Mouse (Mus musculus) kidney, embryonic 15.5 days (tissue): ENCODE measurements around the gene Oasl1. TPM values are rescaled to one million over a fixed set of nuclear protein-coding genes. Genes with fewer than 3 reads are reported as not detected.
A peak's percentile ranks its signal among the peaks of the same experiment; 100 is the strongest.
"Not testable (repeated sequence)": the region's sequence is repeated elsewhere in the genome, so short reads cannot be mapped to it uniquely, and the experiment has no call there.

Source experiments
- ATAC-seq: fragments of 200-750 bp; cut with Nextera tagmentation; replicated peaks from 2 replicates; pipeline ENCODE4 v1.8.0; 2017; ENCODE audit warnings: moderate TSS enrichment; ENCODE audit not compliant: low FRiP score
- H3K27ac ChIP-seq: fragments of 300-500 bp; sonication (generic); 2 replicates; pipeline ENCODE4 v1.5.1; 2015; ENCODE audit warnings: mild to moderate bottlenecking, inconsistent platforms
- H3K27me3 ChIP-seq: fragments of 300-500 bp; sonication (generic); 2 replicates; pipeline ENCODE4 v1.6.1; 2015; ENCODE audit warnings: inconsistent platforms
- H3K36me3 ChIP-seq: fragments of 300-500 bp; sonication (generic); 2 replicates; pipeline ENCODE4 v1.6.1; 2015; ENCODE audit warnings: inconsistent platforms
- H3K4me1 ChIP-seq: fragments of 300-500 bp; sonication (generic); 2 replicates; pipeline ENCODE4 v1.6.1; 2015; ENCODE audit warnings: inconsistent platforms
- H3K4me2 ChIP-seq: fragments of 300-500 bp; sonication (generic); 2 replicates; pipeline ENCODE4 v1.6.1; 2015; ENCODE audit warnings: moderate library complexity, mild to moderate bottlenecking, inconsistent platforms
- H3K4me3 ChIP-seq: fragments of 300-500 bp; sonication (generic); replicated peaks from 2 replicates; pipeline ENCODE4 v1.5.1; 2015; ENCODE audit warnings: mild to moderate bottlenecking, inconsistent platforms
- H3K9ac ChIP-seq: fragments of 300-500 bp; sonication (generic); 2 replicates; pipeline ENCODE4 v1.6.1; 2015; ENCODE audit warnings: mild to moderate bottlenecking, inconsistent platforms
- H3K9me3 ChIP-seq: fragments of 300-500 bp; sonication (generic); replicated peaks from 2 replicates; pipeline ENCODE4 v1.6.1; 2016; ENCODE audit warnings: inconsistent platforms
- WGBS: fragments of 180-500 bp; shearing (Covaris S2); methylation state at CpG from one replicate; pipeline ENCODE4 v1.1.7; 2015; ENCODE audit warnings: mixed read lengths; 5-methylcytosine and 5-hydroxymethylcytosine counted together
- polyA plus RNA-seq: library from polyadenylated mRNA; unstranded; fragments of >200 nt; fragmentation: Nextera tagmentation; extraction: Ambion mirVana; gene quantifications from 2 replicates; pipeline ENCODE4 v1.2.1, GENCODE M21; 2015

Gene Oasl1
- polyA plus RNA-seq, 1 experiment from 2014 or later = 2.0 TPM

DNA sequence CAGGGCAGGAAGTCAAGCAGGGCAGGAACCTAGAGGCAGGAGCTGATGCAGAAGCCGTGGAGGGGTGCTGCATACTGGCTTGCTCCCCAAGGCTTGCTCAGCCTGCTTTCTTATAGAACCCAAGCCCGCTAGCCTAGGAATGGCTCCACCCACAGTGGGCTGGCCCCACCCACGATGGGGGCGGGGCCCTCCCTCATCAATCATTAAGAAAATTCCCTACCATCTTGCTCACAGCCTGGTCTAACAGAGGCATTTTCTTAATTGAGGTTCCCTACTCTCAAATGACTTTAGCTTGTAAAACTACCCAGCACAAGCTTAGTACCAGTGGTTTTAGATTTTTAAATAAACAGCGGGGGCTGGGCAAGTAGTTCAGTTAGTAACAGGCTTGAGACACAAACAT lies 8.6 kb downstream of the Oasl1 start:
- Histone ChIP-seq H3K9me3 (no peaks in the 10 kb centered on the region), H3K4me2 (no peak overlapping the region), H3K4me1 (peaks cover 8% of the 10 kb centered on the region), H3K9ac (no peak overlapping the region), H3K27ac (no peak overlapping the region), H3K4me3 (no peak overlapping the region), H3K27me3 (no peaks in the 10 kb centered on the region), H3K36me3 (no peaks in the 10 kb centered on the region)
- no peak for ATAC-seq
- 56% methylated on average over 5 of the region's 5 CpGs for WGBS

DNA sequence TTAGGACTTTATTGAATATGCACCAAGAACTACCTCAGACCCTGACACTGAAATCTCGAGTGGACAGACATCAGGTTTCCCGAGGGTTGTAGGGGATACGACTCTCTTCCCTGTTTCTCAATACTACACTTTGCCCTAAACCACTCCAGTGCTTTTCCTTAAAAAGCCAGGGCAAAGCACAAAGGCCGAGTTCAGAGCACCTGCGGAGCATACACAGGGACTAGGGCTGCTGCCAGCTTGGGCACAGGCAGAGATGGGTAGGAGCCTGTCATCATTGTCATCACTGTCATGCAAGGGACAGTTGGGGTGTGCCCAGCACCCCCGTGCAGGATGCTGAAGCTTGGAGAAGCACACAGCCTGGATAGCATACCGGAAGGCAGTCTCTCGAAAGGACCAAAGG lies 10.2 kb downstream of the Oasl1 start:
- Histone ChIP-seq H3K4me1 (0 out of 2 replicates have a peak, but pooled peaks cover 2% of the 10 kb centered on the region), H3K4me2 (no peak overlapping the region), H3K27ac (no peak overlapping the region), H3K27me3 (no peaks in the 10 kb centered on the region), H3K9ac (no peak overlapping the region), H3K36me3 (no peaks in the 10 kb centered on the region), H3K9me3 (no peaks in the 10 kb centered on the region), H3K4me3 (no peak overlapping the region)
- ATAC-seq = no peak
- WGBS = 84% methylated on average over 8 of the region's 8 CpGs

DNA sequence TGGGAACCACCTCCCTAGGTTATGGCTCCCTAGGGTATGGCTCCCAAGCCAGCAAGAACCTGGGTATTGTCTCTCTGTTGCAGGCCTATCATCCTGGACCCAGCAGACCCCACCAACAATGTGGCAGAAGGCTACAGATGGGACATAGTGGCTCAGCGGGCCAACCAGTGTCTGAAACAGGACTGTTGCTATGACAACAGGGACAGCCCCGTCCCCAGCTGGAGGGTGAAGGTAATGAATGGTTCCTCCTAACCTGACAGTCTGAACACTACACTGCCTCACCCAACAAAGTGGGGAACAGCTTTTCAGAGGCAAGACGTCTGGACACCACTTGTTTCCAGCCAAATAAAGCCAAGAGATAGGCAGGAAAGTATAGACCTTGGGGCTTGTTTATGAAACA lies 12.8 kb downstream of the Oasl1 start:
- H3K4me2 ChIP-seq = no peak overlapping the region
- no peaks in the 10 kb centered on the region for H3K27me3 ChIP-seq
- no peaks in the 10 kb centered on the region for H3K4me1 ChIP-seq
- ATAC-seq = no peak
- 19% methylated on average over 3 of the region's 3 CpGs for WGBS
- no peaks in the 10 kb centered on the region for H3K9me3 ChIP-seq
- no peak overlapping the region for H3K27ac ChIP-seq
- no peak overlapping the region for H3K9ac ChIP-seq
- no peak overlapping the region for H3K4me3 ChIP-seq
- no peaks in the 10 kb centered on the region for H3K36me3 ChIP-seq

DNA sequence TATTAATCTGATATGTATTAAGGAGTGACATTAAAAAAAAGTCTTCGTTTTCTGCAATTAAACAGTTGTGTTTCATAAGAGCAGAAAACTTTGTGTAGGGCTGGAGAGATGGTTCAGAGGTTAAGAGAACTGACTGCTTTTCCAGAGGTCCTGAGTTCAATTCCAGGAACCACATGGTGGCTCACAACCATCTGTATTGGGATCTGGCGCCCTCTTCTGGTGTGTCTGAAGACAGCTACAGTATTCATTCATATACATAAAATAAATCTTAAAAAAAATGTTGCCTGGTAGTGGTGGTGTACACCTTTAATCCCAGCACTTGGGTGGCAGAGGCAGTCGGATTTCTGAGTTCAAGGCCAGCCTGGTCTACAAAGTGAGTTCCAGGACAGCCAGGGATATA lies 18.1 kb downstream of the Oasl1 start:
- not testable (repeated sequence) for H3K4me2 ChIP-seq, H3K27me3 ChIP-seq, H3K4me3 ChIP-seq, H3K36me3 ChIP-seq, H3K9ac ChIP-seq, H3K27ac ChIP-seq, H3K9me3 ChIP-seq, ATAC-seq
- 69% methylated on average over 3 of the region's 3 CpGs for WGBS
- peaks cover 13% of the 10 kb centered on the region for H3K4me1 ChIP-seq

DNA sequence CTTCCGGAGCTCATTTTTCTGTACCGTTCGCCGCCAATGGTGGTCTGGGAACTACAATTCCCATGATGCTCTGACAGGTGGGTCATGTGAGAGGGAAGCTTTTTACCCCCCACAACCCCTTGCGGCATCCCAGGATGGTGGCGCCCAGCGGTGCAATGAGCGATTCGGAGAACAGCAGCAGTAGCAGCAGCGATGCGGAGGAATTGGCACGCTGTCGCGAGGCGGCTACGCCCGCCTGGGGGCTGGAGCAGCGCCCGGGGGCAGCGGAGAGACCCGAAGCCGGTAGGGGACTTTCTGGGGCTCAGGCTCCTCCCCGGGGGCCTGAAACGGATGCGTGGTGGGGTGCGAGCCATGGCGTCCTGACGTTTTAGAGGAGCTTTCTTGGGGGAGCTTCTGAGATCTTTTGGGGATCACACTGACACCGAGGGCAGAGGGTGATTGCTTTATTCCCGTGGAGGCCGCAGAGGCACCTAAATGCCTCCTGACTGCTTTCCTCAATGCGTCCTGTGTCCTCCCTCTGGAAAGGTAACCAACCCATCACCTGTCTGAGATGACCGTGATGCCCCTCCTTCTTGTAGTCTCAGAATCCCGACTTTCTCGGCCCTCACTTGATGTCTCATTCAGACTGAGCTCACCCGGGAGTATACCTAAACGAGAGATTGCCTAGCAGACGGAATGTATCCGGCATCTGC lies 19.2 kb downstream of the Oasl1 start, which contains the start of gene 2210016L21Rik:
Gene 2210016L21Rik, plus strand, starts transcription at position 85 of the 692 bp plus-strand sequence.
- peak within 1 kb of the TSS; percentile 80 for H3K9ac ChIP-seq
- H3K27me3 ChIP-seq = no peaks in the 10 kb centered on the region
- H3K4me2 ChIP-seq = peak within 1 kb of the TSS; percentile 72
- peaks cover 20% of the 10 kb centered on the region for H3K36me3 ChIP-seq
- peaks cover 13% of the 10 kb centered on the region for H3K4me1 ChIP-seq
- peak within 1 kb of the TSS; percentile 92 for H3K27ac ChIP-seq
- ATAC-seq = peak; percentile 93
- peak within 1 kb of the TSS; percentile 83 for H3K4me3 ChIP-seq
- 1% methylated on average over 39 of the region's 39 CpGs for WGBS
- no peaks in the 10 kb centered on the region for H3K9me3 ChIP-seq

DNA sequence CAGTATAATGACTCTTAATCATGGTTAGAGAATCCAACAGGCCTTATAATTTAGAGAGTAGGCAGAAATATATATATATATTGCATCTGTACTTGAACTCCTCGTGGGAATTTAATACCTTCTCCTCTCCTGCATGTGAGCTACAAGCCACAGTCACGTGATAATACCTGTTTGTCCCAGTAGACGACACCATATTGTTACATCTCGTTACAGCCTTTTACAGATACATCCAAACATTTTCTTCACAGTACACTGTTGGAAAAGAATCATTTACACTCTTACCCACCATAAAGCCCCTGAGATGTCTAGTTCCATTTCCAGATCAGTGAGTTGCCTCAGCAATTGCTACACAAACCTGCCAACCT lies 19.7 kb downstream of the Oasl1 start:
- Histone ChIP-seq H3K36me3 (peaks cover 25% of the 10 kb centered on the region), H3K9ac (peak overlapping the region; percentile 80), H3K4me3 (peak overlapping the region; percentile 83), H3K4me1 (peaks cover 13% of the 10 kb centered on the region), H3K27me3 (no peaks in the 10 kb centered on the region), H3K27ac (peak overlapping the region; percentile 92; the same call in 1 of the 2 replicates), H3K9me3 (no peaks in the 10 kb centered on the region), H3K4me2 (peak overlapping the region; percentile 72)
- 39% methylated on average over 4 of the region's 4 CpGs for WGBS
- ATAC-seq = no peak

DNA sequence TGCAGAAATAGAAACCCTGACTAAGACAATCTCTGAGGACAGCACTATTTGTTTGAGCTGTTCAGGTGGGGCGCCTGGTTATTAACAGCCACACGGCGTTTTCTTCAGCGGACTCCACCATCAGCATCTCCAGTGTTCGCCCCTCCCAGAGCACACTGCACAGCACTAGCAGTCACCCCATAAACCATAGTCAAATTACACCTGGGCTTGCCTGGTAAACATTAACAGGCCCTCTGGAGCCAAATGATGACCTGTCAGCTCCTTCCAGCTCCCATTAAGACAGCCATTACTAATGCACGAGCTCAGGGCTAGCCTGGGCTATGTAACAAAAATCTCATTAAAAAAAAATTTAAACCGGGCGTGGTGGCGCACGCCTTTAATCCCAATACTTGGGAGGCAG lies 22.0 kb downstream of the Oasl1 start:
- peaks cover 18% of the 10 kb centered on the region for H3K4me1 ChIP-seq
- H3K9ac ChIP-seq = no peak overlapping the region
- no peak overlapping the region for H3K4me3 ChIP-seq
- ATAC-seq = no peak
- no peak overlapping the region for H3K27ac ChIP-seq
- H3K36me3 ChIP-seq = peaks cover 49% of the 10 kb centered on the region
- no peaks in the 10 kb centered on the region for H3K9me3 ChIP-seq
- H3K27me3 ChIP-seq = no peaks in the 10 kb centered on the region
- WGBS = 86% methylated on average over 10 of the region's 10 CpGs
- H3K4me2 ChIP-seq = no peak overlapping the region

DNA sequence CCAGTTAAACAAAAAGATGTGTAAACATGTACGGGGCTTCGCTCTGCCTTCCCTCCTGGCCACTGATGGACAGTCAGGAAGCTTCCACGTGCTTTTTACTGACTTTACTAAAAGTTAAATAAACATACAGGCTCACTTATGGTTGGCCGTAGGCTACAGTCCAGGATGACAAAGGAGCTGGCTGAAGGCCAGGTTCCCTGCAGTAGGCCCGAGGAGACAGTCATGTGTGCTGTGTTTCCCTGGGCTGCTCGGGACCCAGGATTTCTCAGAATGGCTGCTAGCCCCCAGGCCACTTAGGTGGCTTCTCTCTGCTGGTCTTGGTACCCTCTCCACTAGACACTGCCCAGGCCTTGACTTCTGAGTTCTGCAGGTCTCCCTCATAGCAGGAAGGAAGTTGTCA lies 25.9 kb downstream of the Oasl1 start:
- Histone ChIP-seq H3K9me3 (no peaks in the 10 kb centered on the region), H3K27me3 (no peaks in the 10 kb centered on the region), H3K4me1 (peaks cover 27% of the 10 kb centered on the region), H3K4me3 (no peak overlapping the region), H3K9ac (no peak overlapping the region), H3K36me3 (peaks cover 53% of the 10 kb centered on the region), H3K27ac (no peak overlapping the region), H3K4me2 (no peak overlapping the region)
- no peak for ATAC-seq
- 54% methylated on average over 6 of the region's 6 CpGs for WGBS

DNA sequence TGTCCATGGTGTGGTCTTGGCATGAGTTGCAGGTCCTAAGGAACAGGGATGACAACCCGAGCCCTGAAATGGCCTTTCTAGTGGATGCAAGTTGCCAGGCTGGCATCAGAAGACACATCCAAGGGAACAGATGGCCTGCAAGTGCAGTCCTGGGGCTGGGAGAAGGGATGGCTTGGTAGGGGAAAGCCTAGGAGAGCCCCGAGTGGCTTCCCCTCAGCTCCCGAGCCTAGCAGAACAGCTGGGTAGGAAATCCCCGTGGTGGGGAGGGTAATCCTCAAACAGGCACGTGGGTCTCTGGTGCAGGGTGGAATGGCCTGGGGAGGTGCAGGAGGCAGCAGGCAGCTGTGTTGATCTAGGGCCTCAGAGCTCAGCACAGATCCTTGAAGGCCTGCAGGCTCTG lies 26.3 kb downstream of the Oasl1 start:
- no peak for ATAC-seq
- Histone ChIP-seq H3K4me3 (no peak overlapping the region), H3K9me3 (no peaks in the 10 kb centered on the region), H3K27ac (0 out of 2 replicates have a peak overlapping the region, but pooled peaks have one; percentile 9), H3K4me2 (no peak overlapping the region), H3K36me3 (peaks cover 51% of the 10 kb centered on the region), H3K27me3 (no peaks in the 10 kb centered on the region), H3K9ac (no peak overlapping the region), H3K4me1 (peaks cover 27% of the 10 kb centered on the region)
- 64% methylated on average over 5 of the region's 5 CpGs for WGBS

DNA sequence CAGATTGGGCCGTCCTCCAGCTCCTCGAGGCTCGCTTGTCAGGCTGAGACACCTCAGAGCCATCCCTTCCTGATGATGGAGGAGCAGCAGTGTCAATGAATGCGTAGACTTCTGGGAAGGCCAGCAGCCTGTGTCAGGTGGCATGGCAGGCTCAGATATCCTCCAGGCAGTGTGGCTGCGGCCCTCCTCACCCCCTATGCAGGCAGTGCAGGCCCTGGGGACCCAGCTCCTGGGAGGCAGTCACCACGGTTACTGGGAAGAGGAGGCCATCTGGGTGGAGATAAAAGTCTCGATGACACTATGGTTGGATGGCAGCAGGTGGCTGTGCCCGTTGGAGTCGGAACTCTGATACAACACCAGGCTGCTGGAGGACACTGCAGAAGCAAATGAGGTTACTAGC lies 26.8 kb downstream of the Oasl1 start:
- no peaks in the 10 kb centered on the region for H3K27me3 ChIP-seq
- peaks cover 51% of the 10 kb centered on the region for H3K36me3 ChIP-seq
- no peak overlapping the region for H3K4me2 ChIP-seq
- WGBS = 87% methylated on average over 9 of the region's 9 CpGs
- H3K9ac ChIP-seq = no peak overlapping the region
- no peaks in the 10 kb centered on the region for H3K9me3 ChIP-seq
- no peak for ATAC-seq
- H3K4me3 ChIP-seq = no peak overlapping the region
- no peak overlapping the region for H3K27ac ChIP-seq
- peaks cover 27% of the 10 kb centered on the region for H3K4me1 ChIP-seq

DNA sequence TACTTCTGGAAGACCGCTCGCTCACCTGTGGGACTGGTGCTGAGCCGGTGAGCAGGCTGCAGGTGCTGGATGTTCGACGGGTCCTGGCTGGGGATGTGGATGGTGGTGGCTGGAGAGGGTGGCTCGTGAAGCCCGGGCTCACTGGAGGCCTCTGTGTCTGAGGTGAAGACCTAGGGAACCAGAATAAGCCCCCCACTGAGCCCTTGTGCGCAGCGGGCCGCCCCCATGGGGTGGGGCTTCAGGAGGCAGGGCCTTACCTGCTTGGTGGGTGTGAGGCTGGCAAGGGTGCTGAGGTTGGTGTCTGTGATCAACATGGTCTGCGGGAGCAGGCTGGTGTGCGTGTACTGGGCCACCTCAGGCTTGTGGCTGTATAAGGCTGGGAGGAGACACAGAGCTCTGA lies 27.6 kb downstream of the Oasl1 start:
- H3K9ac ChIP-seq = no peak overlapping the region
- peak overlapping the region; percentile 18; the same call in 1 of the 2 replicates for H3K27ac ChIP-seq
- peaks cover 49% of the 10 kb centered on the region for H3K36me3 ChIP-seq
- ATAC-seq = no peak
- 75% methylated on average over 12 of the region's 12 CpGs for WGBS
- no peak overlapping the region for H3K4me2 ChIP-seq
- H3K27me3 ChIP-seq = no peaks in the 10 kb centered on the region
- H3K4me3 ChIP-seq = no peak overlapping the region
- H3K9me3 ChIP-seq = no peaks in the 10 kb centered on the region
- peaks cover 27% of the 10 kb centered on the region for H3K4me1 ChIP-seq

DNA sequence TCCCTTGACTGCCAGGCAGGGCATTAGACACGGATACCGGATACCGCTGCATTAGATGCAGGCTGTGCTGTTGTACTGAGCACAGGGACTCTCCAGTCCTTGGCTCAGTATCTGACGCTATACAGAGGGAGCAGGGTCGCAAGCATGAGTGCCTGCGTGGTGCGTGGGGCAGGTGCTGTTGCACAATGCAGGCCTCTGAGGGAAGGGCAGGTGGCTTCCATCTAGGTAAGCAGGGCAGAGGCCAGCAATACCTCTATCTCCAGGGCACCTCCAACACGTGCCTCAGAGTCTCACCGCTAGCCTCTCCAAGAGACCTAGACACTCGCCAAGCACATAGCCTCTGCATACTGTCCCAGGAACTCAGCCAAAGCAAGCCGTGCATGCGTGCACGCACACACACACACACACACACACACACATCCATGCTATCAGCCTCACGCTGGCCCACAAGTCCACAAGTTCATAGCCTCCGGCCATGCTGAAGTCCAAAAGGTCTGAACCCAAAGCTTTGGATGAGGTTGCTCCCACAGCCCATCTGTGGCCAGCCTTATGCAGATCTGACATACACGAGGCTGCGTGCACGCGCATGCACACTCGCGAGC lies 28.3 kb downstream of the Oasl1 start:
- 74% methylated on average over 21 of the region's 21 CpGs for WGBS
- H3K4me2 ChIP-seq = no peak overlapping the region
- ATAC-seq = peak; percentile 35; the same call in 1 of the 2 replicates

More for the DNA sequence above, 28.3 kb downstream of the Oasl1 start:
- no peaks in the 10 kb centered on the region for H3K27me3 ChIP-seq
- H3K27ac ChIP-seq = peak overlapping the region; percentile 18; the same call in 1 of the 2 replicates
- no peaks in the 10 kb centered on the region for H3K9me3 ChIP-seq
- peaks cover 42% of the 10 kb centered on the region for H3K36me3 ChIP-seq
- no peak overlapping the region for H3K9ac ChIP-seq
- peaks cover 27% of the 10 kb centered on the region for H3K4me1 ChIP-seq
- H3K4me3 ChIP-seq = no peak overlapping the region
